Mouse (Mus musculus) right cerebral cortex, postnatal 25 days (tissue): Measurements from ENCODE around the gene Snapc5.
A peak's percentile ranks its signal among the peaks of the same experiment; 100 is the strongest.
"Not testable (repeated sequence)": the region's sequence is repeated elsewhere in the genome, so short reads cannot be mapped to it uniquely, and the experiment has no call there.

Experiments used
- DNase-seq: peaks from one replicate; pipeline ENCODE4 v3.0.0; 2022

Snapc5 gene

GRCm38 (mm10) chr9:64178974-64179646 lies at the start of gene Snapc5:
TSS of gene Snapc5 (plus strand) at chr9:64179274.
- peak; percentile 92 for DNase-seq

GRCm38 (mm10) chr9:64131623-64132022 lies 47.5 kb upstream of the Snapc5 start:
- DNase-seq: no peak

GRCm38 (mm10) chr9:64138896-64139295 lies 40.2 kb upstream of the Snapc5 start:
- DNase-seq: peak; percentile 13

GRCm38 (mm10) chr9:64139879-64140278 lies 39.2 kb upstream of the Snapc5 start:
- no peak for DNase-seq

- no peak for DNase-seq
Measured at GRCm38 (mm10) chr9:64156641-64157040, 22.4 kb upstream of the Snapc5 start.

- DNase-seq: no peak
Measured at GRCm38 (mm10) chr9:64160471-64160870, 18.6 kb upstream of the Snapc5 start.

- not testable (repeated sequence) for DNase-seq
Measured at GRCm38 (mm10) chr9:64169967-64170366, 9.1 kb upstream of the Snapc5 start.

GRCm38 (mm10) chr9:64172145-64172815 lies 6.8 kb upstream of the Snapc5 start:
- DNase-seq: no peak

- DNase-seq: peak; percentile 76
Measured at GRCm38 (mm10) chr9:64172816-64173665, 6.0 kb upstream of the Snapc5 start, which contains the start of the genes Zwilch and Rpl4. TSS of gene Zwilch (minus strand) at chr9:64173104. TSS of gene Rpl4 (plus strand) at chr9:64173375.

GRCm38 (mm10) chr9:64173666-64174220 lies 5.3 kb upstream of the Snapc5 start:
- no peak for DNase-seq

- no peak for DNase-seq
Measured at GRCm38 (mm10) chr9:64174341-64174740, 4.7 kb upstream of the Snapc5 start.

- DNase-seq: no peak
Measured at GRCm38 (mm10) chr9:64174766-64175165, 4.3 kb upstream of the Snapc5 start.

- DNase-seq: no peak
Measured at GRCm38 (mm10) chr9:64175378-64175777, 3.7 kb upstream of the Snapc5 start.

- DNase-seq: no peak
Measured at GRCm38 (mm10) chr9:64178610-64178973, 482 bp upstream of the Snapc5 start.

GRCm38 (mm10) chr9:64183295-64183694 lies 4.2 kb downstream of the Snapc5 start:
- DNase-seq: not testable (repeated sequence)

GRCm38 (mm10) chr9:64184166-64184840 lies 5.2 kb downstream of the Snapc5 start:
- DNase-seq: no peak

GRCm38 (mm10) chr9:64193879-64194278 lies 14.8 kb downstream of the Snapc5 start:
- DNase-seq: no peak

- DNase-seq: peak; percentile 72
Measured at GRCm38 (mm10) chr9:64195554-64195953, 16.5 kb downstream of the Snapc5 start.

- no peak for DNase-seq
Measured at GRCm38 (mm10) chr9:64197524-64197923, 18.4 kb downstream of the Snapc5 start.

- DNase-seq: no peak
Measured at GRCm38 (mm10) chr9:64198068-64198762, 19.1 kb downstream of the Snapc5 start.

- not testable (repeated sequence) for DNase-seq
Measured at GRCm38 (mm10) chr9:64198763-64199418, 19.8 kb downstream of the Snapc5 start.
